Mouse (Mus musculus) forebrain, embryonic 11.5 days (tissue): ENCODE measurements around the gene Tgm3. TPM values are rescaled to one million over a fixed set of nuclear protein-coding genes. Genes with fewer than 3 reads are reported as not detected.

Experiments
- ATAC-seq: fragments of 200-750 bp; cut with Nextera tagmentation; replicated peaks from 2 replicates; pipeline ENCODE4 v1.8.0; 2017; ENCODE audit warnings: moderate TSS enrichment; ENCODE audit not compliant: low FRiP score
- DNase-seq: peaks from one replicate; pipeline ENCODE4 v3.0.0-alpha.2; 2017; ENCODE audit warnings: low spot score
- H3K27ac ChIP-seq: fragments of 300-500 bp; sonication (generic); 2 replicates; pipeline ENCODE4 v1.5.1; 2014; ENCODE audit warnings: low read depth, low read length
- H3K27me3 ChIP-seq: fragments of 300-500 bp; sonication (generic); 2 replicates; pipeline ENCODE4 v1.6.1; 2014; ENCODE audit warnings: mild to moderate bottlenecking, low read length, mixed read lengths; ENCODE audit not compliant: control insufficient read depth, insufficient read depth
- H3K36me3 ChIP-seq: fragments of 300-500 bp; sonication (generic); 2 replicates; pipeline ENCODE4 v1.6.1; 2014; ENCODE audit warnings: mild to moderate bottlenecking, low read length, moderate library complexity, mixed read lengths; ENCODE audit not compliant: control insufficient read depth, insufficient read depth
- H3K4me1 ChIP-seq: fragments of 300-500 bp; sonication (generic); replicated peaks from 2 replicates; pipeline ENCODE4 v1.6.1; 2014; ENCODE audit warnings: low read length, mixed read lengths; ENCODE audit not compliant: control insufficient read depth, insufficient read depth
- H3K4me2 ChIP-seq: fragments of 300-500 bp; sonication (generic); 2 replicates; pipeline ENCODE4 v1.6.1; 2014; ENCODE audit warnings: low read depth, mild to moderate bottlenecking, low read length, moderate library complexity, mixed read lengths; ENCODE audit not compliant: severe bottlenecking
- H3K4me3 ChIP-seq: fragments of 300-500 bp; sonication (generic); 2 replicates; pipeline ENCODE4 v1.5.1; 2014; ENCODE audit warnings: low read depth, low read length
- H3K9ac ChIP-seq: fragments of 300-500 bp; sonication (generic); 2 replicates; pipeline ENCODE4 v1.6.1; 2014; ENCODE audit warnings: low read length
- H3K9me3 ChIP-seq: fragments of 300-500 bp; sonication (generic); 2 replicates; pipeline ENCODE4 v1.6.1; 2016; ENCODE audit warnings: low read length, mixed read lengths; ENCODE audit not compliant: control insufficient read depth
- WGBS: fragments of 180-500 bp; shearing (Covaris S2); extraction: QIAGEN DNeasy Blood & Tissue Kit; methylation state at CpG from one replicate; pipeline ENCODE4 v1.1.7; 2014; 5-methylcytosine and 5-hydroxymethylcytosine counted together
- polyA plus RNA-seq: library from polyadenylated mRNA; unstranded; fragments of >200 nt; fragmentation: Nextera tagmentation; extraction: Ambion mirVana; gene quantifications from 2 replicates; pipeline ENCODE4 v1.2.1, GENCODE M21; 2014

Tgm3 gene
- polyA plus RNA-seq, 1 experiment from 2014 or later = not detected

DNA sequence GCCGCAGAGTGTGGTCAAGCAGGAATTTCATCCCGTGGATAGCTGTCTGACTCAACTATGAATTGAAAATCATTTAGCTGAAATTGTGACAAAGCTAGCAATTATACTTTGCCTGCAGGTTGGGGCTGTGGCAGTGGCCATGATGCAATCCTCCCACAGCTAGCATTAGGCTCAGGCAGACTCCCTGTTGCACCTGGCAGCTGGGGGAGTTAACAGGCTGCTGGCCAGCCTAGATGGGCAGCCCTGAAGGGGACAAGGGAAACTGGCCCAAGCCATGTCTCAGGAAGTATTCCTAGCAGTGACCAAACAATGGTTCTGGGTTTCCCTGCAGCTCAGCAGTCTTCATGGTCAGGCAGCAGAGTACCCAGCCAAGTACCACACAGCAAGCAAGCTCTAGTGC is 2.8 kb upstream of the Tgm3 start:
- no peak overlapping the region for H3K9ac ChIP-seq
- no peak for ATAC-seq

DNA sequence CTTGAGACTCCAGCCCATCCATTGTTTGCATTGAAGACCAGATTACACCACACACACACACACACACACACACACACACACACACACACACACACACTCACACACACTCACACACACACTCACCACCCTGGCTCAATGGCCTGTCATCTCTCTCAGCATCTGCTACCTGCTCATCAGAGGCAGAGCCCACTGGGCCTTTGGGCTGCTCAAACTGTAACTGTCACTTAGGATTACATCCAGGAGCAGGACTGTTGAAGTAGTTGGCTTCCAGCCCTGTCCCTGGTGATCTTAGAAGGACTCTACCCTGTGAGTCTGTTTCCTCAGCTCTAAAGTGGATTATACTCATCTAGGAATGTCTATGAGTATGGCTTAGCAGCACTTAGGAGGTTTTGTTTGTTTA is 1.5 kb downstream of the Tgm3 start:
- Histone ChIP-seq H3K9ac (no peak overlapping the region), H3K27ac (no peak overlapping the region), H3K4me2 (no peak overlapping the region), H3K9me3 (no peaks in the 10 kb centered on the region), H3K4me3 (no peak overlapping the region), H3K27me3 (no peaks in the 10 kb centered on the region), H3K4me1 (no peaks in the 10 kb centered on the region), H3K36me3 (no peaks in the 10 kb centered on the region)
- DNase-seq = no peak
- ATAC-seq = no peak

More for the DNA sequence above, 2.8 kb upstream of the Tgm3 start:
- Histone ChIP-seq H3K4me2 (no peak overlapping the region), H3K27ac (no peak overlapping the region), H3K27me3 (no peaks in the 10 kb centered on the region), H3K4me1 (no peaks in the 10 kb centered on the region), H3K4me3 (no peak overlapping the region), H3K36me3 (no peaks in the 10 kb centered on the region), H3K9me3 (no peaks in the 10 kb centered on the region)
- WGBS = 85% methylated on average over 2 of the region's 2 CpGs
- DNase-seq = no peak

DNA sequence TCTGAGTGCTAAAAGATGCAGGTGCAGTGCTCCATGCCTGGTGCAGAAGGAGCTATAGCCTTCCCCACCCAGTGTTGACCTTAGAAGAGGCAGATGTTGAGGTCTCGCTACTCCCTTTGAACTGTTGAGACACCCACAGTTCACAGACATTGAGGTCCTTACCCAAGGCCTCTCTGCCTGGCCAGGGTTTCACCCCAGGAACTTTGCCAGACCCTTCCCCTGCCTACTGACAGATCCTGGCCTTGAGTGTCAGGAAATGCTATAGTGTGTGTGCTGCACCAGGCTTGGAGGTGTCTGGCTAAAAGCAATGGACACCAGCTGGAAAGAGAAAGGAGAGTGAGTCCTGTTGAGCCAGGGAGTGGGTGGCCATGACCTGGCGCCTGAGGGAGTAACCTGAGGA is 3.0 kb downstream of the Tgm3 start:
- no peak overlapping the region for H3K9ac ChIP-seq
- WGBS = 94% methylated on average over 2 of the region's 2 CpGs
- H3K36me3 ChIP-seq = no peaks in the 10 kb centered on the region
- no peaks in the 10 kb centered on the region for H3K9me3 ChIP-seq
- H3K4me2 ChIP-seq = no peak overlapping the region
- no peak for DNase-seq
- ATAC-seq = no peak
- H3K4me1 ChIP-seq = peaks cover 2% of the 10 kb centered on the region; the same call in 1 of the 2 replicates
- H3K4me3 ChIP-seq = no peak overlapping the region
- H3K27ac ChIP-seq = no peak overlapping the region
- H3K27me3 ChIP-seq = no peaks in the 10 kb centered on the region

DNA sequence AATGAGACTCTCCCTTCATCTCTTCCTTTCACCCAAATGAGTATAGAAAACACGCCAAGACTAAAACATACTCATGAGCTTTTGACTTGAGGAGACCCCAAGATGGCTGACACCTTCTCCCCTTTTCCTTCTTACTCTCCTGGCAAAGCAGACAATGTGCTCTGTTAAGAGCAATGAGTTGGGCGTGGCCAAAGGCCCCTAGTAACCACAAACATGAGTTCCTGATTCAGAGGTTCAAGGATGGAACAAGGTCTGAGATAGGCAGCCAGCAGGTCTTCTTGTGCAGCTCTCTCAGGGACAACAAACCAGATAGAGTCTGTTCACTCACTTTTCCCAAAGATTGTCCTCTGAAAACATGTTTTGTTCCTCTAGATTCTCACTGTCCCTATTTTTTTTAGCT is 5.9 kb downstream of the Tgm3 start:
- Histone ChIP-seq H3K4me1 (peaks cover 2% of the 10 kb centered on the region; the same call in 1 of the 2 replicates), H3K27me3 (no peaks in the 10 kb centered on the region), H3K36me3 (no peaks in the 10 kb centered on the region), H3K27ac (no peak overlapping the region), H3K9ac (no peak overlapping the region), H3K9me3 (no peaks in the 10 kb centered on the region), H3K4me3 (no peak overlapping the region), H3K4me2 (no peak overlapping the region)
- ATAC-seq (no peak), DNase-seq (no peak)
- WGBS = 87% methylated on average over 2 of the region's 2 CpGs

DNA sequence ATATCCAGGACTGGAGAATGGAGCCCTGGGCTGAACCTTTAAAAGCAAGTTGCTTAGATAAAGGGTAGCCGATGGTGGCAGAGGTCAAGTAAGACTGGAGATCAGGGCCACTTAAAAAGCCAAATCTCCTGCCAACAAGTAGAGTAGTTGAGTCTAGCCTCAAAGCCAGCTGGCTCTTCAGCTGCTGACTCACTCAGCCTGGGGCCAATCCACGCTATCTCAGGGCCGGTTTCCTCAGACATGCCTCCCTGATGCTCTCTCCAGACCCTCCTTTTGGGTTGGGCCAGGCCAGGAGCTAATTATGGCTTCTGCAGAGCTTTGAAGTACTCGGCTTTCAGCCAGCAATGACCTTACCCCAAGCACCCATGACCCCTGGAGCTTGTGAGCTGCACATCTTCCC is 15.7 kb downstream of the Tgm3 start:
- Histone ChIP-seq H3K27ac (no peak overlapping the region), H3K9me3 (no peaks in the 10 kb centered on the region), H3K36me3 (no peaks in the 10 kb centered on the region), H3K27me3 (no peaks in the 10 kb centered on the region), H3K4me3 (no peak overlapping the region), H3K4me2 (no peak overlapping the region), H3K4me1 (no peaks in the 10 kb centered on the region), H3K9ac (no peak overlapping the region)
- WGBS = 77% methylated on average over 4 of the region's 4 CpGs
- ATAC-seq (no peak), DNase-seq (no peak)

DNA sequence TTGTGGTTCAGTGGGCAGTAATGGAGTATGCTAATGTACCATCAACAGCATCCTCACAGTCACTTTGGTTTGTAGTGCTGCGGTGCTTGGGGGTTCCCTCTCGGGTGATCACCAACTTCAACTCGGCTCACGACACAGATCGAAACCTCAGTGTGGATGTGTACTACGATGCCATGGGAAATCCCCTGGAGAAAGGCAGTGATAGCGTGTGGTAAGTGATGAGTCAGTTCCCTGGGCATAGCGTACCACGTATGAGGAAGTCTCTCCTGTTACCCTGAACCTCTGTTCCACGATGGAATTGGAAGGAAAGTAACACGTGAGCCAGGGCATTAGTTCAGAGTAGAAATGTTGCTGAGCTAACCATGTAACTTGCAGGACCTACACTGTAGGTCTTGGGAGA is 17.7 kb downstream of the Tgm3 start:
- DNase-seq = no peak
- H3K9ac ChIP-seq = no peak overlapping the region
- no peaks in the 10 kb centered on the region for H3K36me3 ChIP-seq
- WGBS = 93% methylated on average over 11 of the region's 11 CpGs
- no peaks in the 10 kb centered on the region for H3K4me1 ChIP-seq
- no peak overlapping the region for H3K4me2 ChIP-seq
- H3K9me3 ChIP-seq = no peaks in the 10 kb centered on the region
- H3K4me3 ChIP-seq = no peak overlapping the region
- H3K27me3 ChIP-seq = no peaks in the 10 kb centered on the region
- ATAC-seq = no peak
- H3K27ac ChIP-seq = no peak overlapping the region

DNA sequence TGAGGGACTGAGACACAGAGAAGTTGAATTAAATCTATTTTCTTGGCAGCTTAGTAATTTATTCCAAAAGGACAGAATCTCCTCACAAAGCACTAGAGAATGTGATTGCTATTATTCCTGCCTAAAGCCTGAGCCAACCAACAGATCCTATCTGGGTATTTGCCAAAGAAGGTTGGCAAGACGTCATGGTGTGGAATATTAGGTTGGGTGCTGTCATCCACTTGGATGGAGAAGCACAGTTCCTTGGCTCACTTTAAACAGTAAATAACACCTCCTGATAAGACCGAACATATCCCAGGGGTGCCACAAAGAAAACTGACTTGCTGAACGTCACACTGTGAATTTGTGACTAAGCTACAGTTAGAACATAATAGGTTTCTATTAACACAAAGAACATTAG is 20.5 kb downstream of the Tgm3 start:
- H3K27me3 ChIP-seq = no peaks in the 10 kb centered on the region
- H3K9ac ChIP-seq = no peak overlapping the region
- no peak for ATAC-seq
- no peaks in the 10 kb centered on the region for H3K4me1 ChIP-seq
- DNase-seq = no peak
- no peaks in the 10 kb centered on the region for H3K36me3 ChIP-seq
- no peak overlapping the region for H3K4me3 ChIP-seq
- H3K9me3 ChIP-seq = no peaks in the 10 kb centered on the region
- WGBS = 82% methylated on average over 3 of the region's 3 CpGs
- H3K4me2 ChIP-seq = no peak overlapping the region
- no peak overlapping the region for H3K27ac ChIP-seq

DNA sequence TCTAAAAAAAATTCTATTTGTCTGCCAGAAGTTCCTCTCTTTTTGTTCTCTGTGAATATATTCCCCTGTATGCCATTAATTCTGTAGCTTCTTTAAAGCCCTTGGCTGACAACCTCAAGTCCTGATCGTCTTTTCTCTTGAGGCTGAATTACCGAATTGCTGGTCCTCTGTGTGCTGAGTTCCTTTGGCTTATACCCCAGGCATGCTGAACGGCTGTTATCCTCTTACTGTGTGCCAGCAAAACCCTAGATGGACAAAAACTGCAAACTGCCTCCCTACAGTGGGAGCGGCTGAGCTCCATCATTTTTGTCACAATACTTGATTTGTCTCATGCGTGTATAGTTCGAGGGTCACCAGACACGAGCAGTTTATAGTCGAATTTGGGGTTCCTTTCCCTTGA is 24.7 kb downstream of the Tgm3 start:
- H3K4me3 ChIP-seq = no peak overlapping the region
- no peak for DNase-seq
- H3K9me3 ChIP-seq = no peaks in the 10 kb centered on the region
- 75% methylated on average over 8 of the region's 8 CpGs for WGBS
- H3K4me2 ChIP-seq = no peak overlapping the region
- H3K4me1 ChIP-seq = no peaks in the 10 kb centered on the region
- H3K9ac ChIP-seq = no peak overlapping the region
- no peaks in the 10 kb centered on the region for H3K36me3 ChIP-seq
- no peaks in the 10 kb centered on the region for H3K27me3 ChIP-seq
- no peak overlapping the region for H3K27ac ChIP-seq
- ATAC-seq = no peak

DNA sequence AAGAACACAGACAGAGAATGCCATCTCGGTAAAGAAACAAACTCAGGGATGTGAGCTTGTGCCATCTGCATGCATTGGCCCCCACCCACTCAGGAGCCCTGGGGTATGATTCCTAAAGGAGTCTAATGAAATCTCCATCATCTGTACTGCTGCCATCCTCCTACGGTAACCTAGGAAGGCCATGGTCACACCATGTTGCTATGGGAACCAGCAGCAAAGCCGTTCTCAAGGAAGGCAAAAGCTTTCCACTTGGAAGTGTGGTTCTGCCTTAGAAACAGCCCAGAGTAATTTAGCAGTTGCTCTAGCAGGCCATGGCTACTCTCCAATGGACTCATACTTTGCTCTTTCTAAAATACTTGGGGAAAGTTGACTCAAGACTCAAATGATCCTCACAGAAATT is 26.8 kb downstream of the Tgm3 start:
- H3K4me3 ChIP-seq = no peak overlapping the region
- no peak overlapping the region for H3K4me2 ChIP-seq
- no peaks in the 10 kb centered on the region for H3K4me1 ChIP-seq
- H3K36me3 ChIP-seq = no peaks in the 10 kb centered on the region
- no peaks in the 10 kb centered on the region for H3K27me3 ChIP-seq
- H3K9ac ChIP-seq = no peak overlapping the region
- H3K9me3 ChIP-seq = no peaks in the 10 kb centered on the region
- ATAC-seq (no peak), DNase-seq (no peak)
- 64% methylated on average over 3 of the region's 3 CpGs for WGBS
- H3K27ac ChIP-seq = no peak overlapping the region
